Mouse (Mus musculus) c-Kit-positive CD71-positive TER-119-positive erythroid progenitor cells, embryonic 14.5 days (primary cell): ENCODE results near the gene Dph1.

Source experiments
- DNase-seq: peaks from one replicate; pipeline ENCODE4 v3.0.0-alpha.2; 2013; ENCODE audit warnings: low spot score

The Dph1 gene

DNA sequence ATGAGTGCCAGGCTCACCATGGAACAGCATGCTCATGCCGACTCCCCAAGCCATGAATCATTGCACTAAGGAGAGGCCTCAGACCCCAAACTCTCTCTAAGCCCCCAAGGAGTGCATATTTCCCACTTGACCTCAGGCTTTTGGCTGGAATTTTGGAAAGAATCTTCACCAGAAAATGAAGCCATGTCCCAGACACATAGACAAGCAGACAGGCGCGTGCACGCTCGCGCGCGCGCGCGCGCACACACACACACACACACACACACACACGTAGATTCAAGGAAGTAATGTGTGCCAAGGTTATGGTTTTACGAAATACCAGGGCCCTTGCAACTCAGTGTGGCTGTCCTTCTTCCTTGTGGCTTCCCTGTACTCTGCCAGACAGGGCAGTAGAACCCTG, 32.6 kb downstream of the Dph1 start:
- DNase-seq = no peak

- no peak for DNase-seq
These were observed 33.1 kb downstream of the Dph1 start for GRCm38 (mm10) chr11:75157901-75158300.

DNA sequence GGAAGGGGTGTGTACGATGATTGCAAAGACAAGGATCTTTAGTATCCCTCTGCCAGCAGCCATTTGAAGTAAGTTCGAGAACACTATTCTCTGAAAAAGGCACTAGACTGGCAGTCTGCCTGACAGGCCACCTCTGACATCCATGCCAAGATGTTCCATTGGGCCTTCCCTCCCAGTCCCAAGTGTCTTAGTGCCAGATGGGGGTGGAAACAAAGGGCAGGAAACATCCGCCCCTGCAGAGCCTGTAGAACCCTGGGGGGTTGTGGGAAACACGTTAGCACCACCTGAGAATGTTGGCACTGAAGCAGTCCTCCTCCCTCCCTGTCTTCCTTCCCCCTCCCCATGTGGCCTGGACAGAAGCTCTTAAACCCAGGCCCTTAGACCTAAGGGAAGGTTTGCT, 34.0 kb downstream of the Dph1 start:
- DNase-seq = no peak

GRCm38 (mm10) chr11:75156416-75156815, 34.6 kb downstream of the Dph1 start:
- DNase-seq = no peak

DNA sequence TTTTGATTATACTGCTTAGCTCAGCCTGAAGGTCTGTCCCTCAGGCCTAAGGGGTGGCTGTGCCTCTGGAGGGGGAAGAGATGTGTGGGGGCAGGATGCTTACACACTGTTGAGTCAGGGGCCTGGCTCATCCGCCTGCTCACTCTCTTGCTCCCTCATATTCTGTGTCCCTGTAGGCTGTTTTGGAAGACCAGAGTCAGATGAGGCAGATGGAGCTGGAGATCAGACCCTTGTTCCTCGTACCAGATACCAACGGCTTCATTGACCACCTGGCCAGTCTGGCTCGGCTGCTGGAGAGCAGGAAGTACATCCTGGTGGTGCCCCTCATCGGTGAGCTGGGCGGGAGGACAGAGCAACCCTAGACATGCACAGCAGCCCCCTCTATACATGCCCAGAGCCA, 35.1 kb downstream of the Dph1 start:
- DNase-seq = no peak

DNA sequence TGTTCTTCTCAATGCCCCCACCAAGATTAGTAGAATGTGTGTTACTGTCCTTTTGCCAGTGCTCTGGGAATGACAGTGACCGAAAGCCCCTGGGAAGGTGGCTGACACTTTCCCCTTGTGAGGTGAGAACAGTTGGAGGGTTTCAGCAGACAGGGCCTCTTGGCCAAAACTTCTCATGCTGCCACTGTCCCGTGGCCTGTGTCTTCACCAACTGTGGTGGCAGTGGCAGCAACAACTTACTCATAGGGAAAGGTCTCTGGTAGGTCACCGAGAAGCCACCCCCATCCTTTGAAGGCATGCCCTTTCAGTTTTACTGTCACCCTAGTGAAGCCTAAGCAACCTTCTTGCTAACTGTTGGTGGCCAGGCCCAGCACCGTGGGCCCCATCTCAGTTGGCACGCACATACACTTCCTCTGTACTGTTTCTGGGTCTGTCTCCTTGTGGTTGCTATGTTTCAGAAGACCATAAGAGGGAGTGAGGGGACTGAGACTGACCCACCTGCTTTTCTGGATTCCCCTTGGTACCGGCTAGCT, 36.9 kb downstream of the Dph1 start:
- no peak for DNase-seq

GRCm38 (mm10) chr11:75152603-75153557, 38.2 kb downstream of the Dph1 start:
- no peak for DNase-seq

GRCm38 (mm10) chr11:75150346-75150745, 40.7 kb downstream of the Dph1 start:
- no peak for DNase-seq

DNA sequence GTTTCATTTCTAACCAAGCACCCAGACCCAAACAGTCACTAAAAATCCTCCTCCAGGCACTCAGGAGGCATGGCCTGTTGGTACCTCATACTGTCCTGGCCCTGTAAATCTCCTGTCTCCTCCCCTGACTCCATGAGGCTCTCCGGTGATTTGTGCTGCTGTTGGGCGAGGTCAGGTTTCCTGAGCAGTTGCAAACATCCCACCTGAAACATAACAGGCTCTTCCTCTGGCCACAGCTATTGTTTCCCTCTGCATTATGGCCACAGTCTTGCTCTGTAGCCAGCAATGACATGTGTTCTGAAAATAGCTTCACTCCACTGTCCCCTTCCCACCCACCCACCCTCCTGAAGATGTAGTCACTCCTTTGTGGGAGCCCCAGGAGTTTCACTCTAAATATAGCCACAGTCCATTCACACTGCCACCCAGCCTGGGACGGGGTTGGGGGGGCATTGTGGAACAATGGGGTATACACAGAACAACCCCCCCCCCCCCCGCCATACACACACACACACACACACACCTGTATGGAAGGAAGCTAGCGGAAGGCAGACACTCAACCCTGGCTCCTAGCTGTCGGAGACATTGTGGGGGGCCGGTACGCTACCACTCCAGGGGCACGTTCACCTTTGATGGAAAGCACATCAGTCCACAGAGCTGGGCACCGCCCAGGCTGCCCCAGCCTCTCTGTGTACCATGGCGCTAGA, 42.6 kb downstream of the Dph1 start:
- no peak for DNase-seq

- DNase-seq = no peak
These were observed 43.2 kb downstream of the Dph1 start for GRCm38 (mm10) chr11:75147846-75148168.

- no peak for DNase-seq
These were observed 43.8 kb downstream of the Dph1 start for GRCm38 (mm10) chr11:75147106-75147845.

GRCm38 (mm10) chr11:75145841-75146240, 45.2 kb downstream of the Dph1 start:
- no peak for DNase-seq

GRCm38 (mm10) chr11:75142749-75143148, 48.3 kb downstream of the Dph1 start:
- no peak for DNase-seq

- no peak for DNase-seq
These were observed 49.1 kb downstream of the Dph1 start for GRCm38 (mm10) chr11:75141913-75142312.

DNA sequence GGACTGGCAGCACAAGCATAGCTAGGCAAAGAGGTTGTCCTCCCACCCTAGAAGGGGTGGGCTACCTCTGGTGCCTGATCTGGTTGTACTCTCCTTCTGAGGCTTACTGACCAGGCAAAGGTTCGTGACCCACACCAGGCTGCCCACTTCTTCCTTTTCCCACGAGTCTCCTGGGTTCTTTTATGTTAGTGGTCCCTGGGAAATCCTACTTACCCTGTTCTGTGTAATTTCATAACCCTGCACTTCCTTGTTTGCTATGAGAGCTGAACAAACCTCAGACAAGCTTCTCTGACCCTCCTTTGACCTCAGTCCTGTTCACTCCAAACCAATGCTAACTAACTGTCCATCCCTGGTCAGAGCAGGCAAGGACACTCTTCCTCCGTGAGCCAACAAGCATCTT, 50.0 kb downstream of the Dph1 start:
- DNase-seq = no peak

DNA sequence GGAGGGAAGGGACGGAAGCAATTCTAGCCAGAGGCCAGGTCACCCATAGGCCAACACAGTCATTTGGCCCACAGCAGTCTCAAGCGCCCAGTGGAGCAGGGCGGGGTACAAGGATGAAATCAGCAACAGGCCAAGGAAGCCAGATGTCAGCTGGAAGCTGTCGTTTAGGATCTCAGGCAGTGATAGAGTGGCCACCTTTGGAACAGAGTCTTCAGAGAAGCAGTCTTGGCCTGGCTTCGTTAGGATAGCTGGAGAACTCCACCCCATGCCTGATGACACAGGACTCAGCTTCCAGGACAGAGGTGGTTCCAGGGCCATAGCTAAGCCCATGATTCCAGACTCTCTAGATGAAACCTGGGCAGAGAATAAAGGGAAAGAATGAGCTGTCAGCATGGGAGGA, 50.6 kb downstream of the Dph1 start:
- DNase-seq = no peak

- DNase-seq = no peak
These were observed 51.7 kb downstream of the Dph1 start for GRCm38 (mm10) chr11:75139122-75139963.

- no peak for DNase-seq
These were observed 54.2 kb downstream of the Dph1 start for GRCm38 (mm10) chr11:75136666-75137398.

- DNase-seq = no peak
These were observed 55.7 kb downstream of the Dph1 start for GRCm38 (mm10) chr11:75135358-75135757.

DNA sequence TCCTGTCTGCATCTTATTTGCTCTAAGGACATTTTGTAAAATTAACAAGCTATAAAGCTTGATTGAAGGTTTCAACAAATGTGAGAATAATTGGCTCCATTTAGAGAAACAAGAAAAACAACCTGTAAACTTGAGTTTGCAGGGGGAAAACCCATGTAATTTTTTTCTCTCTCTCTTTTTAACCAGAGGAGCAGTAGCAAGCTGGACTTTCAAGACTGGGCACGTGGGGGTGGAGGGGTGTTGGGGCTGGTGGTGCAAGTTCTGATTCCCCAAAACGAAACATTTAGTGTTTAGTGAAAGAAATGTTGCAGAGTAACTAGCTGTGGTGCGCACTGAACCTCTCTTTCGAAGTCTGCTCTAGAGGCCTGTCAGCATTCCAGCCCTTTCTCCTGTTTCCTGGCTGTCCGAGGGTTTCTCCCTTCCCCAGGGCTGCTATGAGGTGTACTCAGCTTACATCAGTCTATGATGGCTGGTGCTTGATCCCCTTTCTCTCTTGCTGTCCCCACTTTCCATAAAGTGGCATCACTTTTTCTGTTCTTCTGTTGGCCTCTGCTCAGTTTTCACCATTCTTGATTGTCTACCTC, 56.5 kb downstream of the Dph1 start:
- no peak for DNase-seq
